Mouse (Mus musculus): Measurements from ENCODE around the gene Wwox. TPM values are rescaled to one million over a fixed set of nuclear protein-coding genes. Genes with fewer than 3 reads are reported as not detected.

Wwox gene
- polyA plus RNA-seq, 1 experiment from 2014 or later = 10.2 TPM

DNA sequence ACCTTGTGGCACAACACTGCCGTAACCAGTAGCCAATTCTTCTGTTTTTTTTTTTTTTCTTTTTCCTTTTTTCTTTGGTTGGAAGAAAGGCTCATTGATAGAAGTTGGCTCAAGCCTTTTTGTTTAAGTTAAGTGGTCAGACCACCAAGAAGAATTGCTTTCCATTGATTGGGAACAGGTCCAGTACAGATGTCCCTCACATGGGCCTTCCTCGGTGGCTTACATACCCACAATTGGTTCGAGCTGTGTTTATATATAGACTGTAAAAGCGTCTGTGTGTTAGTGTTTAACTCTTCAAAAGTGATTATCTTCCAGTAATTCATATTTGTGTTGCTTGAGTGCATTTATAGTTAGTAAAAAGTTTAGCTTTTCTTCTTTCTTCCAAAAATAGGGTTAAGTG lies 176.0 kb downstream of the Wwox start:
- 70% methylated on average over 4 of the region's 4 CpGs for WGBS
- Histone ChIP-seq H3K4me2 (no peak overlapping the region), H3K27ac (no peak overlapping the region), H3K4me3 (no peak overlapping the region), H3K9ac (no peak overlapping the region), H3K9me3 (replicated peaks) (no peaks in the 10 kb centered on the region), H3K4me1 (0 out of 2 replicates have a peak, but pooled peaks cover 3% of the 10 kb centered on the region), H3K36me3 (ENCODE audit: poor library complexity, severe bottlenecking) (no peaks in the 10 kb centered on the region), H3K27me3 (no peaks in the 10 kb centered on the region)
- ATAC-seq = no peak

DNA sequence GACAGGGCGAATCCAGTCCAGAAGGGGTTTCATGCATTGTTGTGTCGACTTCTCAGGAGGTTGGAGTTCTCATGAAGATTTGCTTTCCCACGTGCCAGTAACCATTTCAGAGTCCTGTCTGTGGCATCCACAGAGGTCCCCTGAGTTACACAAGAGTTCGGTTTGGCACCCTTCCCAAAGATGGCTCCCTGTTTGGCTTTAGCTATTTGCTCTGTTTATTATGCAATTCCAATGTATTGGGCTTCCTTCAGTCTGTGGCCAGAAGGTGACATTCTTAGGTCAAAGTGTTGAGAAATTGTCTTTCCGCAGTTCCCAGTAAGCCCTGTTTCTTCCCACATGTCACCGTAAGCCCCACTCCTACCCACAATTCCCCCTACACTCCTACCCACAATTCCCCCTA lies 176.5 kb downstream of the Wwox start:
- Histone ChIP-seq H3K27me3 (no peaks in the 10 kb centered on the region), H3K9ac (no peak overlapping the region), H3K27ac (no peak overlapping the region), H3K4me2 (no peak overlapping the region), H3K36me3 (ENCODE audit: poor library complexity, severe bottlenecking) (no peaks in the 10 kb centered on the region), H3K4me1 (0 out of 2 replicates have a peak, but pooled peaks cover 3% of the 10 kb centered on the region), H3K4me3 (no peak overlapping the region), H3K9me3 (replicated peaks) (no peaks in the 10 kb centered on the region)
- WGBS = 94% methylated on average over 6 of the region's 6 CpGs
- ATAC-seq = no peak

DNA sequence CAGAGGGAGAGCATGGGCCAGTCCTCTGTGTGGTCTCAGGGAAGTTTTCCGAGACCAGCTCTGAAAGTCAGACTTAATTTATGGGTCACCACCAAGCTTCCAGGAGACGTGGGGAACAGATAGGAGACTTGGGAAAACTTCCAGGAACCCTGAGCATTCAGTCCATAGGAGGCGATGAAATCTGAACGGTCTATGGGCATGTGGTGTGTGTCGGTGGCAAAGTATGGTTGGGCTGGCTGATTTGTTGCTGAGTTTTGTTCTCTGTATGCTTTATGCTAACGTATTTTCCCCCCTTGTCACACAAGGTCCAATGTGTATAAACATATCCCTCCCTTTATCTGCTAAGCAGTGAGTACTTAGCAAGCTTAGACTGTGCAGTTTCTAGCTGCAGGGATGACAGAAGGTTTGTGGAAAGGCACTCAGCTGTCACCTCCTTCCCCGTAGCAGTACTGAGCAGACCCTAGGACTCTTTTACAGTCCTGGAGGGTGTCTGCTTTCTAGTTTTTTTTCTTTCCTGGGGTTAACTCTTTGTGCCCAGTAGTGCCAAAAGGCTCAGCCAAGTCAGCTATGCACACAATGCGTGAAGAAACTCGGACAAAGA lies 179.6 kb downstream of the Wwox start:
- H3K27ac ChIP-seq = no peak overlapping the region
- no peak overlapping the region for H3K9ac ChIP-seq
- 0 out of 2 replicates have a peak, but pooled peaks cover 3% of the 10 kb centered on the region for H3K4me1 ChIP-seq
- H3K9me3 ChIP-seq (replicated peaks) = no peaks in the 10 kb centered on the region
- H3K4me2 ChIP-seq = no peak overlapping the region
- no peaks in the 10 kb centered on the region for H3K36me3 ChIP-seq (ENCODE audit: poor library complexity, severe bottlenecking)
- WGBS = 57% methylated on average over 9 of the region's 9 CpGs
- no peaks in the 10 kb centered on the region for H3K27me3 ChIP-seq
- H3K4me3 ChIP-seq = no peak overlapping the region
- no peak for ATAC-seq

DNA sequence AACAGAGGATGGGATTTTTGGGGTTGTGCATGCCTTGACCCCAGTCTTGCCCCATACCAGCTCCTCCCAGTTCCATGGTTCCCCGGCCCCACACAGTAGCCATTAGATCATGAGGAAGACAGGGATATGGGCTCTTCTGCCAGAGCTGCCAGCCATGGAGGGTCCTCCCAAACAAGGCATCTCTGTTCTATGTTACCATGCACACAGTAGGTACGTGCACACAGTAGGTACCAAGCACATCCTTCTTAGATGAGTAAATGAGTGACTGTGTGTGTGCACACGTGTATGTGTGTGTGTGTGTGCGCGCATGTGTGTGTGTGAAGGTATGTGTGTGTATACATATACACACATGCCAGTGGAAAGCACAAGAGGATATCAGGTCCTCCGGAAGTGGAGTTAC lies 185.9 kb downstream of the Wwox start:
- H3K4me2 ChIP-seq = no peak overlapping the region
- ATAC-seq = no peak
- peaks cover 1% of the 10 kb centered on the region; the same call in 1 of the 2 replicates for H3K4me1 ChIP-seq
- H3K36me3 ChIP-seq (ENCODE audit: poor library complexity, severe bottlenecking) = no peaks in the 10 kb centered on the region
- H3K9me3 ChIP-seq (replicated peaks) = no peaks in the 10 kb centered on the region
- 94% methylated on average over 6 of the region's 6 CpGs for WGBS
- no peak overlapping the region for H3K27ac ChIP-seq
- H3K4me3 ChIP-seq = no peak overlapping the region
- H3K9ac ChIP-seq = no peak overlapping the region
- peaks cover 35% of the 10 kb centered on the region for H3K27me3 ChIP-seq

DNA sequence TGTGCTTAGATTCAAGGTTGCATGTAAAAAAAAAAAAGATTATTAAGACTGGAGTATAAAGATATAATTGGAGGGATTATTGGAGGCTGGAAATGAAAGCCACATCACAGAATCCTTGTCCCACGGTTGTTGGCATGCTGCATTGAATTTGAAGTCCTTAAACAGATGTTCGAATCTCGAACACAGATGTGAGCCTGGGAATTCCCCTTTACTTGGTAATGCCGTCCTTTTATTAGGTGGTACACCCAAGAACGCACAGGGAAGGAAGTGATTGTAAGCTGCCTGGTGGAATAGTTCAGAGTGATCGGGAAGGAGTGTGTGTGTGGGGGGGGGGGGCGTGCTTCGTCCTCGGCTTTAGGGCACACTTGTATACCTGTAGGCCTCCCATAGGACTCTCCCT lies 187.4 kb downstream of the Wwox start:
- H3K9me3 ChIP-seq (replicated peaks) = no peaks in the 10 kb centered on the region
- WGBS = 80% methylated on average over 9 of the region's 9 CpGs
- H3K27ac ChIP-seq = no peak overlapping the region
- H3K4me3 ChIP-seq = no peak overlapping the region
- H3K27me3 ChIP-seq = peaks cover 37% of the 10 kb centered on the region
- H3K4me2 ChIP-seq = no peak overlapping the region
- peaks cover 7% of the 10 kb centered on the region; the same call in 1 of the 2 replicates for H3K4me1 ChIP-seq
- no peak overlapping the region for H3K9ac ChIP-seq
- no peaks in the 10 kb centered on the region for H3K36me3 ChIP-seq (ENCODE audit: poor library complexity, severe bottlenecking)
- ATAC-seq = no peak

DNA sequence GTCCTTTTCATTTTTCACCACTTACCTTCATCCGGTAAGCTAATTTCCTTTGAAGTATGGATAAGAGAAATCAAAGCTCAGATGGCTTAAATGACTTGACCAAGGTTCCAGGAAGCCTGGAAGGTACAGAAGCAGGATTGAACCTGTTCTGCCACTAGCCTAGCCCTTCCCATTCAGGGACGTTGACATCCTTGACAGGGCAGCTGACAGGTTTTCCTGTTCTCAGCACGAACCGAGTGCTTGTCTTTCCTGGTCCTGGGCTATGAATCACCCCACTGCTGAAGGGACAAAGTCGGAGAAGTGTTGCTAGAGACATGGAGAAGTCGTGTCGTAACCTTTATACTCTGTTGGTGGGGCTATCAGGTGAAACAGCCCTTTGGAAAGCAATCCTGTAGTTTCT lies 190.3 kb downstream of the Wwox start:
- H3K27me3 ChIP-seq = peaks cover 49% of the 10 kb centered on the region
- no peaks in the 10 kb centered on the region for H3K36me3 ChIP-seq (ENCODE audit: poor library complexity, severe bottlenecking)
- H3K4me3 ChIP-seq = no peak overlapping the region
- 85% methylated on average over 7 of the region's 7 CpGs for WGBS
- no peak overlapping the region for H3K27ac ChIP-seq
- H3K4me2 ChIP-seq = no peak overlapping the region
- H3K4me1 ChIP-seq = peaks cover 7% of the 10 kb centered on the region; the same call in 1 of the 2 replicates
- no peak for ATAC-seq
- H3K9ac ChIP-seq = no peak overlapping the region
- no peaks in the 10 kb centered on the region for H3K9me3 ChIP-seq (replicated peaks)

DNA sequence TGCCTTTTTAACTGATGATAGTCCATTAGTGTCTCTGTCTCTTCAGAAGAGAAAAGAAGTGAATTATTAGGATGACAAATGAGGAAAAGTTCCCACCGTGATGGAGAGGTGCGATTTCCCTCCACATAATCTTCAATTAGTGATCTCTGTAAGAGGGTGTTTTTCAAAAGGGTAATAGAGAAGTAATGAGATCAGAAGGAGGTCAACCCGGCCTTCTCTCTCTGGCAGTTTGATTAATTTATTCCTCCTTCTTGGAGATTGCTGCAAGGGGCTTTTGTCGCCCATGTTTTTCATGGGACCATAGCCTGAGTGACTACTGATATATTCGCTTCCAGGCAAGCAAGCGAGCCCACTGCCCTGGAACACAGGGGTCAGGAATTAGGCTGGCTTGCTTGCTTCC lies 191.6 kb downstream of the Wwox start:
- Histone ChIP-seq H3K4me2 (no peak overlapping the region), H3K27ac (no peak overlapping the region), H3K27me3 (peaks cover 44% of the 10 kb centered on the region), H3K9me3 (replicated peaks) (no peaks in the 10 kb centered on the region), H3K36me3 (ENCODE audit: poor library complexity, severe bottlenecking) (no peaks in the 10 kb centered on the region), H3K4me3 (no peak overlapping the region), H3K4me1 (peaks cover 7% of the 10 kb centered on the region; the same call in 1 of the 2 replicates), H3K9ac (no peak overlapping the region)
- WGBS = 14% methylated on average over 6 of the region's 6 CpGs
- ATAC-seq = no peak

DNA sequence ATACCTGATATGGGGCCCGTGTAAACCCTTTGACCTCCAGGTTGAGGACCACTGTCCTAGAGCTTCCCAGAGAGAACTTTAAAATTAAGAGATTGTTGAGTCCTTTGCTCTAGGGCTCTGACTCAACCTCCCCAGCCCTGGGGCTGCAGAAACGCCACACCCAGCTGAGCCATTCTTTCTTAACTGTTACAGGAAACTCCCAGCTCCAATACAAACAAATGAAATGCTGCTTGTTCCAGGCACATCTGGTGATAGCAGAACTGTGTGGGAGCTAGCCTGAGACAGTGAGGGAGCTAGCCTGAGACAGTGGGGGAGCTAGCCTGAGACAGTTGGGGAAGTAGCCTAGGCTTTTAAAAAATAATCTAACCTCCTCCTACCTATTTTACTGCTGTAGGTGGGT lies 194.7 kb downstream of the Wwox start:
- Histone ChIP-seq H3K4me1 (peaks cover 7% of the 10 kb centered on the region; the same call in 1 of the 2 replicates), H3K27me3 (peaks cover 25% of the 10 kb centered on the region), H3K9me3 (replicated peaks) (no peaks in the 10 kb centered on the region), H3K9ac (no peak overlapping the region), H3K4me3 (no peak overlapping the region), H3K36me3 (ENCODE audit: poor library complexity, severe bottlenecking) (no peaks in the 10 kb centered on the region), H3K27ac (no peak overlapping the region), H3K4me2 (no peak overlapping the region)
- WGBS = 92% methylated on average over 2 of the region's 2 CpGs
- no peak for ATAC-seq

DNA sequence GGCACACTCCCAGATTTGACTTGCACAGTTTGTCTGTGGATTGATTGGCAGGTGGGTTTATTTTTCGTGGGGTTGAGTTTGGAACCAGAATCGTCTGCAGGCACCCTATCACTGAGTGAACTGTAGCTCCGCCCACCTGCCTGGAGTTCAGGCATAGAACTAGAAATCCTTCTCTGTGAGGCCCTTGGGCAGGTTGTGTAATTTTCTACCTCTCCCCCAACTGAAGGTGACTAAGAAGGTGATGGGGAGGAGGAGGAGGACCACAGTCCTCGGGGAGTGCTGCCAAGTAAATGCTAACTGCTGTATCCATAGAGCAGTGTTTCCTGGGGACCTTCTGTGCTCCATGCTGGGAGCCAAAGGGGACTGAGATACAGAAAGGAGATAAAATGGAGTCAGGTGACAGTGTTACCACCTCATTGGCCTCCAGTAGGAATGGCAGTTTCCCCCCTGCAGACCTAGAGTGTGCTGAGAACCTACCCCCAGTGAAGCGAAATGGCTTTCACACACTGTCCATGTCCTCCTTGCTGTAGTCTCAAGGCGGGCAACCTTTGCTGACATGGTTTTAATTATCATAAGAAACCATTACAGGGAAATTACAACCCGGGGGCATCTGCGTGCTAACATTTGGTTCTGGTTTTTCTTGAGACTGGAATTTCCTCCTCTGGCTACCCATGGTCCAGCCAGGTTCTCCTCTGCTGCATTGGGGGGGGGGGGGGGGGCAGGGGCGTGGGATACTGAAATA lies 195.4 kb downstream of the Wwox start:
- 74% methylated on average over 9 of the region's 9 CpGs for WGBS
- no peaks in the 10 kb centered on the region for H3K9me3 ChIP-seq (replicated peaks)
- H3K4me3 ChIP-seq = no peak overlapping the region
- H3K27me3 ChIP-seq = peaks cover 20% of the 10 kb centered on the region
- no peaks in the 10 kb centered on the region for H3K36me3 ChIP-seq (ENCODE audit: poor library complexity, severe bottlenecking)
- ATAC-seq = no peak
- H3K9ac ChIP-seq = no peak overlapping the region
- H3K4me1 ChIP-seq = peaks cover 7% of the 10 kb centered on the region; the same call in 1 of the 2 replicates
- no peak overlapping the region for H3K27ac ChIP-seq
- no peak overlapping the region for H3K4me2 ChIP-seq

DNA sequence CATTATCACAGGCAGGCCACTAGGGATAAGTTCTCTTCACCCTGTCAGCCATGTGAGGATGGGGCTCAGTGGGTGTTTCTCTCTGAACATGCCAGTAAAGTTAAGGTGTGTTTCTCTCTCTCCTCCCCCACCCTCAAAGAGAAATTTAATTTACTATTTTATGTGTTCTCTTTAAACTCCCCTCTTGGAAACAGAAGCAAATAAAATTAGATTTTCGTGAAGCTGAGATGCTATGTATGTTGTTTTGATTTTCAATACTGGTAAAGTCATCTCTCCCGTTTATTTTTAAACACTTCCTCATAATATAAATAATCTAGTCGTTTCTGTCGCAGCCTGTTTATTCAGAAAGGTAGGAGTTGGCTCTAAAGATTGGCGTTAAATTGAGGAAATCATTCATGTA lies 196.9 kb downstream of the Wwox start:
- 83% methylated on average over 5 of the region's 5 CpGs for whole genome bisulfite sequencing

DNA sequence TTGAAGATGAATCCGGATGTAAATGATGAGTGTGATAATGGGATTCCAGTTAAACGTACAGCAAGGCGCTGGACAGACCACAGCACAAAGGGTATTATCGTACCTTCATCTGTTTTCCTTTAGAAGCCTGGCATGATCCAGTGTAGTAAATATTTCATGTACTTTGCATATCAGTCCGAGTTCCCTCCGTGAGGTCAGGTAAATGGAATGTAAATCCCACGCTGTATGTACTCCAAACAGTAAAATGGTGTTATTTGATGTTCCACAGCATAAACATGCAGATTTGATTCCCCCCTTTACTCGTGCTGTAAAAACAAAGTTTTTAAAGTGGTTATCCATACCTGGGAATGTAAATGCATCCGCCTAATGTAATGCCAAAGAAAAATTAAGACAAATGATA lies 202.4 kb downstream of the Wwox start:
- Histone ChIP-seq H3K4me1 (no peaks in the 10 kb centered on the region), H3K4me2 (no peak overlapping the region), H3K4me3 (no peak overlapping the region), H3K27ac (no peak overlapping the region), H3K27me3 (no peaks in the 10 kb centered on the region), H3K9me3 (replicated peaks) (no peaks in the 10 kb centered on the region), H3K36me3 (ENCODE audit: poor library complexity, severe bottlenecking) (no peaks in the 10 kb centered on the region), H3K9ac (no peak overlapping the region)
- ATAC-seq = no peak
- WGBS = 84% methylated on average over 9 of the region's 9 CpGs

More for the DNA sequence above, 196.9 kb downstream of the Wwox start:
- Histone ChIP-seq H3K27ac (no peak overlapping the region), H3K4me2 (no peak overlapping the region), H3K4me3 (no peak overlapping the region), H3K36me3 (ENCODE audit: poor library complexity, severe bottlenecking) (no peaks in the 10 kb centered on the region), H3K9me3 (replicated peaks) (no peaks in the 10 kb centered on the region), H3K9ac (no peak overlapping the region), H3K4me1 (no peaks in the 10 kb centered on the region), H3K27me3 (peaks cover 13% of the 10 kb centered on the region; the same call in 1 of the 2 replicates)
- no peak for ATAC-seq

DNA sequence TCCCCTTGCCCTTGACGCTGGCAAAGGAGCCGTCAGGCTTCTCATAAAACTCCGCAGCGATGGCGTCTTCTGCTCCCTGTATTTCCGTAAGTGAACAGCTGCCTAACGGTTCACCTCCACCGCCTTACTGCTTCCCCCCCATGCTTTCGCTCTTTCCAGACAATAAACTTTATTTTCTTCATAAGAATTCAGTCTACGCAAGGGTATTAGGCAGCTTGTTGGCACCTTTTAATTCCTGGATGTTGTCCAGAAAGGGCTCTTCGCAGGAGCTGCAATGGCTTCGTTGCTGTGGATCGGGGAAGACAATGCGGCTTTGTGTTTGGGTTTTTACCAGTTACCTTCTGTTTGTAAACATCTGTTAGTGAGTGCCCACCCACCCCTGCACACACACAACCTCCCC lies 211.3 kb downstream of the Wwox start:
- Histone ChIP-seq H3K4me2 (peak overlapping the region; percentile 39), H3K9ac (no peak overlapping the region)

More for the DNA sequence above, 211.3 kb downstream of the Wwox start:
- 48% methylated on average over 14 of the region's 14 CpGs for WGBS
- no peak overlapping the region for H3K27ac ChIP-seq
- H3K4me1 ChIP-seq = peaks cover 16% of the 10 kb centered on the region
- H3K36me3 ChIP-seq (ENCODE audit: poor library complexity, severe bottlenecking) = no peaks in the 10 kb centered on the region
- no peak for ATAC-seq
- no peak overlapping the region for H3K4me3 ChIP-seq
- 0 out of 2 replicates have a peak, but pooled peaks cover 5% of the 10 kb centered on the region for H3K27me3 ChIP-seq
- H3K9me3 ChIP-seq (replicated peaks) = no peaks in the 10 kb centered on the region

Measured in forebrain, embryonic 13.5 days (tissue).